Mouse (Mus musculus) cerebellum, adult 9-11 months (tissue): Measurements from ENCODE around the gene Acbd4.

Source experiments
- DNase-seq: peaks from one replicate; pipeline ENCODE4 v3.0.0; 2022

Acbd4 gene

GRCm38 (mm10) chr11:103144309-103145285, 43.1 kb downstream of the Acbd4 start:
- peak; percentile 52 for DNase-seq

GRCm38 (mm10) chr11:103146386-103146785, 44.9 kb downstream of the Acbd4 start:
- DNase-seq: no peak

- DNase-seq: no peak
These were observed 46.3 kb downstream of the Acbd4 start for GRCm38 (mm10) chr11:103147766-103148165.

GRCm38 (mm10) chr11:103149771-103150170, 48.3 kb downstream of the Acbd4 start:
- no peak for DNase-seq

- peak; percentile 95 for DNase-seq
These were observed 57.4 kb downstream of the Acbd4 start for GRCm38 (mm10) chr11:103158621-103159478.

- peak; percentile 21 for DNase-seq
These were observed 59.3 kb downstream of the Acbd4 start for GRCm38 (mm10) chr11:103160738-103161137.

- DNase-seq: no peak
These were observed 60.0 kb downstream of the Acbd4 start for GRCm38 (mm10) chr11:103161449-103161848.
